Mouse (Mus musculus) liver, adult 2 months (tissue): ENCODE data around the gene Fbxo33. TPM values are rescaled to one million over a fixed set of nuclear protein-coding genes. Genes with fewer than 3 reads are reported as not detected.

Experiments
- DNase-seq: peaks from one replicate; pipeline ENCODE4 v3.0.0-alpha.2; 2011; ENCODE audit warnings: low read depth, low spot score; ENCODE audit errors: extremely low read depth
- H3K27ac ChIP-seq: fragments of 200-500 bp; replicated peaks from 2 replicates; pipeline ENCODE4 v1.5.1; 2012; ENCODE audit warnings: low read depth, mild to moderate bottlenecking, control low read depth, inconsistent platforms, low read length; ENCODE audit not compliant: insufficient read depth
- H3K27me3 ChIP-seq: fragments of 200-500 bp; 2 replicates; pipeline ENCODE4 v1.6.1; 2012; ENCODE audit warnings: mild to moderate bottlenecking, moderate library complexity, low read length, inconsistent platforms; ENCODE audit not compliant: control insufficient read depth, insufficient read depth
- H3K36me3 ChIP-seq: fragments of 200-500 bp; 2 replicates; pipeline ENCODE4 v1.6.1; 2012; ENCODE audit warnings: low read length, inconsistent platforms; ENCODE audit not compliant: control insufficient read depth, insufficient read depth
- H3K4me1 ChIP-seq: fragments of 200-500 bp; 2 replicates; pipeline ENCODE4 v1.6.1; 2011; ENCODE audit warnings: low read length; ENCODE audit not compliant: control insufficient read depth, insufficient read depth
- H3K4me3 ChIP-seq: fragments of 200-500 bp; 2 replicates; pipeline ENCODE4 v1.5.1; 2011; ENCODE audit warnings: low read depth, mild to moderate bottlenecking, control low read depth, low read length, moderate library complexity; ENCODE audit not compliant: insufficient read depth
- H3K79me2 ChIP-seq: fragments of 200-500 bp; 2 replicates; pipeline ENCODE4 v1.6.1; 2012; ENCODE audit warnings: inconsistent platforms, mild to moderate bottlenecking, low read length, moderate library complexity; ENCODE audit not compliant: control insufficient read depth, insufficient read depth
- H3K9ac ChIP-seq: fragments of 200-500 bp; 2 replicates; pipeline ENCODE4 v1.6.1; 2012; ENCODE audit warnings: low read depth, mild to moderate bottlenecking, control low read depth, inconsistent platforms, low read length
- CTCF ChIP-seq: fragments of 200-500 bp; IDR thresholded peaks from 2 replicates; pipeline ENCODE4 v1.5.1; 2011; ENCODE audit warnings: low read depth, low read length, control low read depth
- POLR2A ChIP-seq: fragments of 200-500 bp; IDR thresholded peaks from 2 replicates; pipeline ENCODE4 v1.6.1; 2011; ENCODE audit warnings: low read length, control low read depth; ENCODE audit not compliant: insufficient read depth; ENCODE audit errors: extremely low read depth
- WGBS: fragments of 180-500 bp; shearing (Covaris S2); methylation state at CpG from one replicate; pipeline ENCODE4 v1.1.7; 2018; 5-methylcytosine and 5-hydroxymethylcytosine counted together
- polyA plus RNA-seq: library from polyadenylated mRNA; depleted of rRNA; stranded (reverse); fragments of >200 nt; gene quantifications from 2 replicates; pipeline ENCODE4 v1.2.3, GENCODE M21; 2012; rRNA removed
- total RNA-seq: library from RNA; depleted of rRNA; stranded (reverse); fragments of >200 nt; gene quantifications from 2 replicates; pipeline ENCODE4 v1.2.3, GENCODE M21; 2014; rRNA removed

Fbxo33 gene
- total RNA-seq (15.7 and 19.1 TPM in 2 replicates), polyA plus RNA-seq (3.8 and 5.1 TPM in 2 replicates)

DNA sequence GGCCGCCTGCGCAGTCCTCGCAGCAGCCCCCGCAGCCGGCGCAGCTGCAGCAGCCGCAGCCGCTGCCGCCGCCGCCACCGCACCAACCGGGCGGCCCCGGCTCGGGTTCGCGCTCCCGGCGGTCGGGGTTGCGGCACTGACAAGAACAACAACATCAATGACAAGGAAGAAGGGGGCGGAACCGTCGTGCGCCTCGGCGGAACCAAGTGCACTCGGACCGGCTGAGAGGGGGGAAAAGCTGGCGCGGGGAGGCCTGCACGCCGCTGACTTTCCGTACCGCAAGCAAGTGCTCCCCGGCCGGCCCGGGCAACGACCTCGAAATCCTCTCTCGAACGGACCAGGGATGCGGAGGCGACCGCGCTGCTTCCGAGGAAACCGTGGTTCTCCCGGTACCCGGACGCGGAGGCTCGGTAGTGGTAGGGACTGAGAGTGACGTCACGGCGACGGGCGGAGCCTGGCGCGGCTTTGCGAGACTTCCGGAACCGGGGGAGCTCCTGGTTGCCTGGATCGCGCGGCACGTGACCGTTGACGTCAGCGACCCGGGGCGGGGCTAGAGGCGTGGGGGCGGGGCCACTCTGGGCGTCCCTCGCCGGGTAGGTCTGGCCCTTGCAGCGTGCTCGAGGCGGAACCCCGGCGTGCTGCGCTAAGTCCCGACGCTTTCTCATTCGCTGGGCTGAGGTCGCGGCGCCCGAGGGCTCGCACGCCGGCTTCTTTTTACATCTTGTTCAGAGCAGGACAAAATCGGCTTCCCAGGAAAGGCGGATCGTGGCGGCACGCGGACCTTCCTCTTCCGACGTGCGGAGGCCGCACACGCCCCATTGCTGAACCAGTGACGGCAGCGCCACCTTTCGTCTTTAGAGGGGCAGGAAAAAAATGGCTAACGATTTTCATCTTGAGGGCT, at the start of gene Fbxo33:
TSS of gene Fbxo33 (minus strand) at position 401 of the 901 bp plus-strand sequence.
- H3K27me3 ChIP-seq: no peaks in the 10 kb centered on the region
- under 1% methylated on average over 109 of the region's 109 CpGs for WGBS
- peak within 1 kb of the TSS; percentile 95 for H3K27ac ChIP-seq
- H3K36me3 ChIP-seq: no peaks in the 10 kb centered on the region
- TF ChIP-seq POLR2A (0 out of 2 replicates have a peak, but pooled peaks have one; percentile 46), CTCF (peak; percentile 80)
- DNase-seq: peak; percentile 86
- H3K79me2 ChIP-seq: peaks cover 8% of the 10 kb centered on the region; the same call in 1 of the 2 replicates
- peak within 1 kb of the TSS; percentile 91 for H3K4me3 ChIP-seq
- H3K9ac ChIP-seq: peak within 1 kb of the TSS; percentile 94
- peaks cover 3% of the 10 kb centered on the region for H3K4me1 ChIP-seq

GRCm38 (mm10) chr12:59265942-59266231, 46.4 kb upstream of the Fbxo33 start:
- 81% methylated on average over 4 of the region's 4 CpGs for WGBS
- H3K79me2 ChIP-seq: no peaks in the 10 kb centered on the region
- no peaks in the 10 kb centered on the region for H3K4me1 ChIP-seq
- H3K36me3 ChIP-seq: no peaks in the 10 kb centered on the region
- H3K4me3 ChIP-seq: no peak overlapping the region
- no peak for TF ChIP-seq POLR2A
- H3K27me3 ChIP-seq: no peaks in the 10 kb centered on the region
- H3K27ac ChIP-seq: no peak overlapping the region
- no peak for DNase-seq
- H3K9ac ChIP-seq: no peak overlapping the region

DNA sequence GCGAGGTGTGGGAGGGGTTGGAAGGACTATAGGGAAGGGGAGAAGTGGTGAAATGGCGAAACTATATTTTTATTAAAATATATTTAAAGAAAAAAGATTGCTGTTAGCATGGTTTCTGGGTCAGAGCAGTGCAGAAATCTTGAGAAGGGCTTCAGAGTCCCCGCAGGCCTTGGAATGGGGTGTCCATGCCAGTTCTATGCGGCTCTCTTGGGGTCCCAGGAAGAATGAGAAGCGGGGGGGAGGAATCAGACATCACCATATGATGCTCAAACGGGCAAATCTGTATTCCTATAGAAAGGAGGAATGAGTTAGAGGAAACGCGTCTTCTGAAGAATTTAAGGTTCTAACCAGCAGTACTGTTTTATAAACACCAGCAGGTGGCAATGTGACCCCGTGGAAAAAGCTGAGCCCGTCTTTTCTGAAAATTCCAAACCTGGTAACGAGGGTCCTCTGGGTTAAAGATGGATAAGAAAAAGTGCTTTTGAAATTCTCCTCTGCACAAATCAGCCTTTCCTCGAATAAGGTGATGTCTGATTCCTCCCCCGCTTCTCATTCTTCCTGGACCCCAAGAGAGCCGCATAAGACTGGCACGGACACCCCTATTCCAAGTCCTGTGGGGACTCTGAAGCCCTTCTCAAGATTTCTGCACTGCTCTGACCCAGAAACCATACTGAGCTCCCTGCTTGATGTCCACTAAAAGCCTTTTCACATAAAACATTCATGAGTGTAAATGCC, 45.8 kb upstream of the Fbxo33 start:
- TF ChIP-seq CTCF (no peak), POLR2A (no peak)
- WGBS: 36% methylated on average over 15 of the region's 15 CpGs
- Histone ChIP-seq H3K27ac (no peak overlapping the region), H3K4me3 (no peak overlapping the region), H3K79me2 (no peaks in the 10 kb centered on the region), H3K36me3 (no peaks in the 10 kb centered on the region), H3K27me3 (no peaks in the 10 kb centered on the region), H3K4me1 (no peaks in the 10 kb centered on the region), H3K9ac (no peak overlapping the region)
- DNase-seq: no peak

- WGBS: 76% methylated on average over 3 of the region's 3 CpGs
- Histone ChIP-seq H3K4me1 (no peaks in the 10 kb centered on the region), H3K36me3 (no peaks in the 10 kb centered on the region), H3K27ac (no peak overlapping the region), H3K27me3 (no peaks in the 10 kb centered on the region; the same call in 1 of the 2 replicates), H3K9ac (no peak overlapping the region), H3K79me2 (no peaks in the 10 kb centered on the region), H3K4me3 (no peak overlapping the region)
- TF ChIP-seq CTCF: no peak
- no peak for TF ChIP-seq POLR2A
- DNase-seq: no peak
Observed at GRCm38 (mm10) chr12:59262841-59263240, 43.3 kb upstream of the Fbxo33 start.

DNA sequence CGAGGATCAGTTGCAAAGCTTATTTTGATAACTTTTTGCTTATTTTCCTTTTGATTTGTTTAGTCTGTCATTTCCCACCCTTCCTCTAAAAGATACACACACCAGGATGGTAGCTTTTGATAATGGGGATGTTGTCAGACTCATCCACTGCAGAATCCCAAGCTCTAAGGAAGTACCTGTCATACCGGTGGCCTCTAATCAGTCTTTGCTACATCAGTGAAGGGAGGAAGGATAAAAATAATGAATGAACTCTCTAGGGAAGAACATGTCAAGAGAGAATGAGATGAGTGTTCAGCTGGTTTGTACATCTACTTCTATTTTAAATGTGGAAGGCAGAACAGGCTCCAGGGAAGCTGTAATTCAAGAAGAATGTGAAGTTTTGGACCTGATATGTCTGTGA, 41.3 kb upstream of the Fbxo33 start:
- Histone ChIP-seq H3K36me3 (no peaks in the 10 kb centered on the region), H3K9ac (no peak overlapping the region), H3K27ac (no peak overlapping the region), H3K79me2 (no peaks in the 10 kb centered on the region), H3K4me1 (no peaks in the 10 kb centered on the region), H3K4me3 (no peak overlapping the region), H3K27me3 (no peaks in the 10 kb centered on the region; the same call in 1 of the 2 replicates)
- TF ChIP-seq CTCF: no peak
- no peak for TF ChIP-seq POLR2A
- 73% methylated on average over 2 of the region's 2 CpGs for WGBS
- DNase-seq: no peak
